Mouse (Mus musculus) 3T3-L1 (cell line): ENCODE measurements around the gene Ints5.
"Not testable (repeated sequence)": the region's sequence is repeated elsewhere in the genome, so short reads cannot be mapped to it uniquely, and the experiment has no call there.

Experiments
- DNase-seq: peaks from one replicate; pipeline ENCODE4 v3.0.0-alpha.2; 2015; ENCODE audit warnings: low read depth, low spot score

Ints5 gene

GRCm38 (mm10) chr19:8892829-8893766 lies at the start of gene Ints5:
Ints5 (plus strand) TSS chr19:8893005.
- peak; percentile 92 for DNase-seq

DNA sequence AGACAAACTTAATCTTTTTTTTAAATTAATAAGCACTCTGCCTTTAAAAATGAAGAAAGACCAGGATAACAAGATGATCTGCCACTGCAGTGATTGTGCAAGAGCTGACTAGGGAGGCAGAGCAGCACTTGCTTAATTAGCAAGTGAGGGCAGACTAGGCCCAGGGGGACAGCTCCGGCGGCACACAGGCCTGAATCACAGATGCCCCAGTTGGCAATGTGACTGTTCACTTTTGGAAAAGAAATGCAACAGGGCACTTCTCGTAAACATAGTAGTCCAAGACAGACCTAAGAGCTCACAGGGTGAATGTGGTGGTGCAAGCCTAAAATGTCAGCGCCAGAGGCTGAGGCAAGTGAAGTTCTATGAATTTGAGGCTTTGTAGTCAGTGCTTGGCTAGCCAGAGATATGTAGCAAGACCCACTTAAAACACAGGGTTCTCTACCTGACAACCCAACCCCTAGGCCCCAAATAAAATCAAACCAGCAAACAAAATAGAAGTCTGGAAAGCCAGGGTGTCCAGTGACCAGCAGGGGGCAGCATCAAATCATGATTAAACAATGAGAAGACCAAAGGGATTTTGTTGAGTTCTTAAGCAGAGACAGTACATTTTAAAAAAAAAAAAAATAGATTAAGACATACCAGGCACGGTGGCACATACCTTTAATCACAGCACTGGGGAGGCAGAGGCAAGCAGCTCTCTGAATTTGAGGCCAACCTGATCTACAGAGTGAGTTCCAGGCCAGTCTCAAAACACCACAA lies 48.3 kb upstream of the Ints5 start:
- peak; percentile 96 for DNase-seq

- no peak for DNase-seq
Observed at GRCm38 (mm10) chr19:8848356-8848755, 44.4 kb upstream of the Ints5 start.

DNA sequence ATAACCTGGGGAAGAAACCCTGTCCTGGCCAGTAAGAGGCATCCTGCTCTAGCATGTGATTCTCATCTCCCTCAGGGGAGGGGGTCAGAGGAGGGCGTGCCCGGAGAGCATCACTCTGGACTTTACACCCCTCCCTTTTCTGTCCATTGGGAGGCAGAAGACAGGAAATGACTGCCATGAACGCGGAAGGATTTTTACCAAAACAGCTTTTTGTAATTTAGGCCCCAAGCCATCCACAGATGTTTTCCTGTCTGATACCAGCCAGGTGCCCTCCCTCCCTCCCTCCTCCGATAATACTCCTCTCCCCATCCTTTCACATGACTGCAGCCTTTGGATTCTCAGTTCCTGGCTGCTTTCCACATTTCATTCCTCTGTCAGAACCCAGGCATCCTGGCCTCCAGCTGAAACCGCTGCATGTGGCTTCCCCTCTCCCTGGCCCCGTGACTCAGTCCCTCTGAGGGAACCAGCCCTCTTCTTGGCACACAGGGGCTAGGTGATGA lies 42.4 kb upstream of the Ints5 start, which contains the start of gene Lrrn4cl:
TSS of gene Lrrn4cl (plus strand) at position 367 of the 500 bp plus-strand sequence.
- DNase-seq = peak; percentile 99

- DNase-seq = no peak
Observed at GRCm38 (mm10) chr19:8851639-8852038, 41.2 kb upstream of the Ints5 start.

- no peak for DNase-seq
Observed at GRCm38 (mm10) chr19:8852236-8852928, 40.4 kb upstream of the Ints5 start.

DNA sequence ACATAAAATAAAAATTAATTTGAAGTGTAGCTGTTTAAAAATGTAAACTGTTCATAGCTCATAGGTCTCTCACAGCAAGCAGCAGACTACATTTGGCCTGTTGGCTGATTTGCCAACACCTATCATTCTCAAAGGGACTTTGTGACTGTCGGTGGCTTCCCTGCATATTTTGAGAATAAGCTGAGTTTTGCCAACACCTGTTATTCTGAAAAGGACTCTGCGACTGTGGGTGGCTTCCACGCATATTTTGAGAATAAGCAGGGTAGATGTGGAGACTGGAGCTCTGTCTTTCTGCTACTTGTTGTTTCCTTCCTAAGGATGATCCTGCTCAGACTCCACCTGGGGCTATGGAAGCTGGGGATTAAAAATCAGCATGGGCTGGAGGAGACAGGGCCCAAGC lies 39.7 kb upstream of the Ints5 start:
- DNase-seq = no peak

- peak; percentile 82 for DNase-seq
Observed at GRCm38 (mm10) chr19:8857689-8858088, 35.1 kb upstream of the Ints5 start.

- peak; percentile 71 for DNase-seq
Observed at GRCm38 (mm10) chr19:8859018-8859417, 33.8 kb upstream of the Ints5 start.

DNA sequence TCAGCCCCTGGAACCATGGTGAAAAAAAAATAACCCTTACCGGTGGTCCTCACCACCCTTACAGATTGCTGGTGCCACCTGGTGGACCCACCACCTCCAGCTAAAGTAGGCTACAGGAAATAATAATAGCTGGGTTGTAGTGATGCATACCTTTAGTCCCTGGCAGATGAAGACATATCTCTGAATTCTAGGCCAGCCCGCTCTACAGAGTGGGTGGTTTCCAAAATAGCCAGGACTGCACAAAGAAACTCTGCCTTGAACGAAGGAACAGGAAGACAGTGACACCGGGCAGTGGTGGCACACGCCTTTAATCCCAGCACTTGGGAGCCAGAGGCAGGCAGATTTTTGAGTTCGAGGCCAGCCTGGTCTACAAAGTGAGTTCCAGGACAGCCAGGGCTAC lies 28.5 kb upstream of the Ints5 start:
- DNase-seq = no peak

DNA sequence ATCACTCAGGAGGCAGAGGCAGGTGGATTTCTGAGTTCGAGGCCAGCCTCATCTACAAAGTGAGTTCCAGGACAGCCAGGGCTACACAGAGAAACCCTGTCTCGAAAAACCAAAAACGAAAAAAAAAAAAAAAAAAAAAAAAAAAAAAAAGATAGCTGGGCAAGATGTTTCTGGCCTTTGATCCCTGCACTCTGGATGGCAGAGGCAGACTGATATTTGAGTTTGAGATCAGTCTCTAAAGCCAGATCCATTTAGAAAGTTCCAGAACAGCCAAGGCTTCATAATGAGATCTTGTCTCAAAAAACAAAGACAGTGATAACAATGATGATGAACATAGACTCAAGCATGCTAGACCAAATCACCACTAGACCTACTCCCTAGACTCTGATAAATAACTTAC lies 22.4 kb upstream of the Ints5 start:
- not testable (repeated sequence) for DNase-seq

- DNase-seq = peak; percentile 39
Observed at GRCm38 (mm10) chr19:8870838-8871237, 22.0 kb upstream of the Ints5 start.

- peak; percentile 100 for DNase-seq
Observed at GRCm38 (mm10) chr19:8871267-8872186, 21.3 kb upstream of the Ints5 start, which contains the start of gene Ubxn1. Ubxn1 (plus strand) TSS chr19:8871496.

DNA sequence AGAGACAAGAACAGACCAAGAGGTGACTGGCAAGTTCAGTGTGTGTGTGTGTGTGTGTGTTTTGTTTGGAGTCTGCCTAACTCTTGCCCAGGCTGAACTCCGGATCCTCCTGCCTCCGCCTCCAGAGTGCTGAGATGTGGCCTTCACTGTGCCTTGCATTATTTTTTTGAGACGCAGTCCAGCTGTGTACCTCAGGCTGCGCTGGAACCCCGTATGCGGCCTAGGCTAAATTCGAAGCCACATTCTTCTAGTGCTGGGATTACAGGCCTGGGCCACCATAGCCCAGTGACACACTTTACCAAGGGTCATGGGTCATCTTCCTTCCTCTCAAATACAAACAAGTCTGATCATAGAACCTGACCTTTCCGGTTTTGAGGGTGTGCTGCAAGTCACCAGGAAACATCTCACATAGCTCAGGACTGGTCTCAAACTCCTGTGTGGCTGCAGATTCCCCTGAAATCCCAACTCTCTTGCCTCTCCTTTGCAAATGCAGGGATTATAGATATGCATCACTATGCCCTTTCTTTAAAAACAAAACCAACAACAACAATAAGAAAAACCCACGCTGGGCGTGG lies 20.5 kb upstream of the Ints5 start:
- no peak for DNase-seq

GRCm38 (mm10) chr19:8875031-8875430 lies 17.8 kb upstream of the Ints5 start:
- DNase-seq = no peak

DNA sequence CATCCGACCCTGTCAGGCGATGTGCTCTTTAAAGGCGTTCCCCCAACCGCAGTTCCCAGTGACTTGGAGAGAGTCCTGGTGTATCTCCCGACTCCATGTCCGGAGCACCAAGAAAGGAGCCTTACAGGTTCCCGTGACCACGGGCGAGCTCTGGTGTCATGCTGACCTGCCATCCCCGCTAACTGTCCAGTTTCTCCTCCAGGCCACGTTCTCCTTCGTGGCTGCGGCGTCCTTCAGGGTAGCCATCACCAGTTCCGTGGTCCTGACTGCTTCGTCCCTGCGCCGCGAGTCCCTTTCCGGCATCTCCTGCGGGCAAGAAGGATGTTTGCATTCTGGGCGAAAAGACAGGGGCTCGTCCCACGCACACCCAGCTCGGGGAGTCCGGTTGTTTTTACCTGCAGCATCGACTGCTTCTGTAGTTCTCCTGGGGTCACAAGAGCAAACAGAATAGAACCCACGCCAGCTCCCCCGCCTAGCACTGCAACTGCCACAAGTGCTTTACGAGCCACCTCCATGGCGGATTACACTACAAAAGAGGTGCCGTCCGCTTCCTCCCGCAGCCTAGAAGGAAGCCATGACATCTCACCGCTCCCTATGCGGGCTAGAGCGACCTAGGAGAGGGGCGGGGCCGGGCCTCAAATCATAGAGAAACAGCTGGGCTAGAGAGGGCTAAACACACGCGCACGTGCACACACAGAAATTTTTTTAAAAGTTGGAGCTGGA lies 12.3 kb upstream of the Ints5 start, which contains the start of gene Uqcc3:
TSS of gene Uqcc3 (minus strand) at position 613 of the 723 bp plus-strand sequence.
- peak; percentile 94 for DNase-seq

DNA sequence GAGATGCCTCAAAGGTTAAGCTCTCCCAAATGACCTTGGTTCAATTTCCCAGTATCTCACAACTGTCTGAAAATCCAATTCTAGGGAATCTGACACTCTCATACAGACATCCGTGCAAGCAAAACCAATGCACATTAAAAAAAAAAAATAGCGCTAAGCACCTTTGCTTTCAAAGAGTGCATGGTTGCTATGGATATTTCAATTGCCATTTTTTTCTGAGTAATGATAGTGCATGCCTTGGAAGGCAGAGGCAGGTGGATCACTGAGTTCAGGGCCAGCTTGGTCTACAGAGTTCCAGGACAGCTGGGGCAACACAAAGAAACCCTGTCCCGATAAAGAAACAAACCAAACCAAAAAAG lies 11.8 kb upstream of the Ints5 start:
- no peak for DNase-seq

- DNase-seq = no peak
Observed at GRCm38 (mm10) chr19:8883616-8884015, 9.2 kb upstream of the Ints5 start, which contains the start of the genes Lbhd1 and Gm49403. Lbhd1 (plus strand) TSS chr19:8883732. Gm49403 (plus strand) TSS chr19:8883930.

- peak; percentile 37 for DNase-seq
Observed at GRCm38 (mm10) chr19:8886916-8887584, 5.8 kb upstream of the Ints5 start.
